Mouse (Mus musculus) neural tube, embryonic 12.5 days (tissue): ENCODE data around the gene Magi2. TPM values are rescaled to one million over a fixed set of nuclear protein-coding genes. Genes with fewer than 3 reads are reported as not detected.
A peak's percentile ranks its signal among the peaks of the same experiment; 100 is the strongest.

ENCODE experiments used
- ATAC-seq: fragments of 200-750 bp; cut with Nextera tagmentation; 2 replicates; pipeline ENCODE4 v1.8.0; 2017; ENCODE audit warnings: low read depth, mild to moderate bottlenecking, moderate TSS enrichment, moderate library complexity; ENCODE audit not compliant: low FRiP score
- H3K27ac ChIP-seq: fragments of 300-500 bp; sonication (generic); 2 replicates; pipeline ENCODE4 v1.5.1; 2016
- H3K27me3 ChIP-seq: fragments of 300-500 bp; sonication (generic); replicated peaks from 2 replicates; pipeline ENCODE4 v1.6.1; 2016; ENCODE audit warnings: mild to moderate bottlenecking
- H3K36me3 ChIP-seq: fragments of 300-500 bp; sonication (generic); 2 replicates; pipeline ENCODE4 v1.6.1; 2016; ENCODE audit warnings: mild to moderate bottlenecking
- H3K4me1 ChIP-seq: fragments of 300-500 bp; sonication (generic); 2 replicates; pipeline ENCODE4 v1.6.1; 2016
- H3K4me2 ChIP-seq: fragments of 300-500 bp; sonication (generic); replicated peaks from 2 replicates; pipeline ENCODE4 v1.6.1; 2016; ENCODE audit warnings: mild to moderate bottlenecking
- H3K4me3 ChIP-seq: fragments of 300-500 bp; sonication (generic); 2 replicates; pipeline ENCODE4 v1.5.1; 2016
- H3K9ac ChIP-seq: fragments of 300-500 bp; sonication (generic); 2 replicates; pipeline ENCODE4 v1.6.1; 2016; ENCODE audit warnings: mild to moderate bottlenecking
- H3K9me3 ChIP-seq: fragments of 300-500 bp; sonication (generic); 2 replicates; pipeline ENCODE4 v1.6.1; 2016; ENCODE audit warnings: mild to moderate bottlenecking
- WGBS: fragments of 180-500 bp; shearing (Covaris S2); methylation state at CpG from one replicate; pipeline ENCODE4 v1.1.7; 2016; 5-methylcytosine and 5-hydroxymethylcytosine counted together
- polyA plus RNA-seq: library from polyadenylated mRNA; unstranded; fragments of >200 nt; fragmentation: Nextera tagmentation; extraction: Ambion mirVana; gene quantifications from 2 replicates; pipeline ENCODE4 v1.2.1, GENCODE M21; 2016

Magi2 gene
- polyA plus RNA-seq, 1 experiment from 2014 or later = 15.2 TPM

GRCm38 (mm10) chr5:20582995-20583435 is 1356.2 kb downstream of the Magi2 start:
- Histone ChIP-seq H3K4me1 (no peaks in the 10 kb centered on the region), H3K27ac (no peak overlapping the region), H3K9me3 (no peaks in the 10 kb centered on the region), H3K36me3 (no peaks in the 10 kb centered on the region), H3K27me3 (no peaks in the 10 kb centered on the region), H3K9ac (no peak overlapping the region), H3K4me3 (no peak overlapping the region), H3K4me2 (no peak overlapping the region)
- WGBS = 51% methylated on average over 10 of the region's 10 CpGs
- peak; percentile 74 for ATAC-seq

GRCm38 (mm10) chr5:20583639-20584038 is 1356.8 kb downstream of the Magi2 start:
- no peak overlapping the region for H3K4me2 ChIP-seq
- no peaks in the 10 kb centered on the region for H3K9me3 ChIP-seq
- H3K4me3 ChIP-seq = no peak overlapping the region
- H3K4me1 ChIP-seq = no peaks in the 10 kb centered on the region
- WGBS = 55% methylated on average over 3 of the region's 3 CpGs
- no peaks in the 10 kb centered on the region for H3K36me3 ChIP-seq
- no peak overlapping the region for H3K27ac ChIP-seq
- 0 out of 2 replicates have a peak, but pooled peaks have one; percentile 14 for ATAC-seq
- H3K9ac ChIP-seq = no peak overlapping the region
- H3K27me3 ChIP-seq = no peaks in the 10 kb centered on the region

GRCm38 (mm10) chr5:20584769-20585168 is 1357.9 kb downstream of the Magi2 start:
- 83% methylated on average over 3 of the region's 3 CpGs for WGBS
- no peak for ATAC-seq
- H3K4me2 ChIP-seq = no peak overlapping the region
- no peaks in the 10 kb centered on the region for H3K27me3 ChIP-seq
- no peak overlapping the region for H3K9ac ChIP-seq
- no peaks in the 10 kb centered on the region for H3K4me1 ChIP-seq
- no peaks in the 10 kb centered on the region for H3K9me3 ChIP-seq
- H3K4me3 ChIP-seq = no peak overlapping the region
- H3K36me3 ChIP-seq = no peaks in the 10 kb centered on the region
- H3K27ac ChIP-seq = no peak overlapping the region

- ATAC-seq = no peak
Measured at GRCm38 (mm10) chr5:20589731-20590130, 1362.9 kb downstream of the Magi2 start.

GRCm38 (mm10) chr5:20598196-20598595 is 1371.4 kb downstream of the Magi2 start:
- 82% methylated on average over 3 of the region's 3 CpGs for WGBS
- Histone ChIP-seq H3K9me3 (no peaks in the 10 kb centered on the region), H3K4me1 (no peaks in the 10 kb centered on the region), H3K27ac (no peak overlapping the region), H3K27me3 (no peaks in the 10 kb centered on the region), H3K9ac (no peak overlapping the region), H3K4me3 (no peak overlapping the region), H3K4me2 (no peak overlapping the region), H3K36me3 (no peaks in the 10 kb centered on the region)
- ATAC-seq = no peak

More at GRCm38 (mm10) chr5:20589731-20590130, 1362.9 kb downstream of the Magi2 start:
- Histone ChIP-seq H3K4me3 (no peak overlapping the region), H3K4me1 (no peaks in the 10 kb centered on the region), H3K4me2 (no peak overlapping the region), H3K9me3 (no peaks in the 10 kb centered on the region), H3K36me3 (no peaks in the 10 kb centered on the region), H3K27ac (no peak overlapping the region), H3K27me3 (no peaks in the 10 kb centered on the region), H3K9ac (no peak overlapping the region)
- 63% methylated on average over 3 of the region's 3 CpGs for WGBS

- H3K27me3 ChIP-seq = no peaks in the 10 kb centered on the region
- no peak overlapping the region for H3K9ac ChIP-seq
- ATAC-seq = no peak
- no peak overlapping the region for H3K4me3 ChIP-seq
- H3K27ac ChIP-seq = no peak overlapping the region
- H3K9me3 ChIP-seq = no peaks in the 10 kb centered on the region
- H3K36me3 ChIP-seq = no peaks in the 10 kb centered on the region
- WGBS = 40% methylated on average over 7 of the region's 7 CpGs
- peaks cover 7% of the 10 kb centered on the region; the same call in 1 of the 2 replicates for H3K4me1 ChIP-seq
- H3K4me2 ChIP-seq = no peak overlapping the region
Measured at GRCm38 (mm10) chr5:20603756-20604469, 1377.1 kb downstream of the Magi2 start.

GRCm38 (mm10) chr5:20606497-20606896 is 1379.7 kb downstream of the Magi2 start:
- Histone ChIP-seq H3K27ac (no peak overlapping the region), H3K4me3 (no peak overlapping the region), H3K9ac (no peak overlapping the region), H3K4me1 (peaks cover 7% of the 10 kb centered on the region; the same call in 1 of the 2 replicates), H3K36me3 (peaks cover 9% of the 10 kb centered on the region; the same call in 1 of the 2 replicates), H3K27me3 (no peaks in the 10 kb centered on the region), H3K9me3 (no peaks in the 10 kb centered on the region), H3K4me2 (no peak overlapping the region)
- 86% methylated on average over 5 of the region's 5 CpGs for WGBS
- ATAC-seq = no peak

- peaks cover 9% of the 10 kb centered on the region; the same call in 1 of the 2 replicates for H3K36me3 ChIP-seq
- no peak overlapping the region for H3K9ac ChIP-seq
- H3K27ac ChIP-seq = no peak overlapping the region
- no peak overlapping the region for H3K4me2 ChIP-seq
- no peak overlapping the region for H3K4me3 ChIP-seq
- 68% methylated on average over 1 of the region's 1 CpGs for WGBS
- H3K9me3 ChIP-seq = no peaks in the 10 kb centered on the region
- peaks cover 7% of the 10 kb centered on the region; the same call in 1 of the 2 replicates for H3K4me1 ChIP-seq
- H3K27me3 ChIP-seq = no peaks in the 10 kb centered on the region
- ATAC-seq = no peak
Measured at GRCm38 (mm10) chr5:20607503-20607902, 1380.7 kb downstream of the Magi2 start.

GRCm38 (mm10) chr5:20609206-20609935 is 1382.5 kb downstream of the Magi2 start:
- no peak for ATAC-seq
- 88% methylated on average over 12 of the region's 12 CpGs for WGBS

GRCm38 (mm10) chr5:20610640-20611039 is 1383.8 kb downstream of the Magi2 start:
- H3K9me3 ChIP-seq = no peaks in the 10 kb centered on the region
- H3K27me3 ChIP-seq = no peaks in the 10 kb centered on the region
- WGBS = 87% methylated on average over 2 of the region's 2 CpGs
- no peaks in the 10 kb centered on the region for H3K4me1 ChIP-seq
- H3K4me3 ChIP-seq = no peak overlapping the region
- ATAC-seq = no peak
- no peak overlapping the region for H3K4me2 ChIP-seq
- H3K27ac ChIP-seq = no peak overlapping the region
- H3K36me3 ChIP-seq = peaks cover 9% of the 10 kb centered on the region; the same call in 1 of the 2 replicates
- no peak overlapping the region for H3K9ac ChIP-seq

More at GRCm38 (mm10) chr5:20609206-20609935, 1382.5 kb downstream of the Magi2 start:
- no peaks in the 10 kb centered on the region for H3K9me3 ChIP-seq
- H3K4me3 ChIP-seq = no peak overlapping the region
- no peaks in the 10 kb centered on the region for H3K27me3 ChIP-seq
- no peak overlapping the region for H3K9ac ChIP-seq
- H3K4me2 ChIP-seq = no peak overlapping the region
- no peaks in the 10 kb centered on the region for H3K4me1 ChIP-seq
- H3K36me3 ChIP-seq = peaks cover 9% of the 10 kb centered on the region; the same call in 1 of the 2 replicates
- no peak overlapping the region for H3K27ac ChIP-seq

GRCm38 (mm10) chr5:20612616-20613015 is 1385.8 kb downstream of the Magi2 start:
- Histone ChIP-seq H3K9me3 (no peaks in the 10 kb centered on the region), H3K27me3 (no peaks in the 10 kb centered on the region), H3K4me2 (no peak overlapping the region), H3K4me3 (no peak overlapping the region), H3K27ac (no peak overlapping the region), H3K9ac (no peak overlapping the region), H3K4me1 (no peaks in the 10 kb centered on the region), H3K36me3 (peaks cover 9% of the 10 kb centered on the region; the same call in 1 of the 2 replicates)
- WGBS = 92% methylated on average over 9 of the region's 9 CpGs
- no peak for ATAC-seq

GRCm38 (mm10) chr5:20614891-20615290 is 1388.1 kb downstream of the Magi2 start:
- 89% methylated on average over 4 of the region's 4 CpGs for WGBS
- Histone ChIP-seq H3K27ac (no peak overlapping the region), H3K9me3 (no peaks in the 10 kb centered on the region), H3K36me3 (peaks cover 5% of the 10 kb centered on the region; the same call in 1 of the 2 replicates), H3K4me3 (no peak overlapping the region), H3K4me1 (no peaks in the 10 kb centered on the region), H3K9ac (no peak overlapping the region), H3K4me2 (no peak overlapping the region), H3K27me3 (no peaks in the 10 kb centered on the region)
- ATAC-seq = no peak
